Mouse (Mus musculus) myocyte (in vitro differentiated cells): ENCODE measurements around the gene Adgre5.

Experiments used
- CEBPB ChIP-seq: IDR thresholded peaks from 2 replicates; pipeline ENCODE4 v1.6.1; 2011; ENCODE audit warnings: mild to moderate bottlenecking, moderate library complexity; ENCODE audit not compliant: poor library complexity, insufficient read depth, severe bottlenecking
- E2F4 ChIP-seq: IDR thresholded peaks from one replicate; pipeline ENCODE4 v1.6.1; 2011; ENCODE audit warnings: mild to moderate bottlenecking, control low read depth, moderate library complexity; ENCODE audit not compliant: insufficient read depth
- MAX ChIP-seq: IDR thresholded peaks from one replicate; pipeline ENCODE4 v1.6.1; 2011; ENCODE audit warnings: low read depth, mild to moderate bottlenecking, control low read depth
- MYOD1 ChIP-seq, 3 experiments: IDR thresholded peaks; one replicate each; pipeline ENCODE4 v1.6.1; 2011; ENCODE audit warnings: control low read depth in 2 of 3, low read depth in 2 of 3, mild to moderate bottlenecking in 2 of 3, moderate library complexity in 1 of 3; ENCODE audit not compliant: insufficient read length in 2 of 3, control insufficient read depth in 1 of 3
- MYOG ChIP-seq, 3 experiments: IDR thresholded peaks; one replicate each; pipeline ENCODE4 v1.6.1; 2011; ENCODE audit warnings: control low read depth in 2 of 3, low read depth in 2 of 3, mild to moderate bottlenecking in 2 of 3; ENCODE audit not compliant: insufficient read length in 2 of 3, control insufficient read depth in 1 of 3, insufficient read depth in 1 of 3
- POLR2A ChIP-seq: IDR thresholded peaks from one replicate; pipeline ENCODE4 v1.6.1; 2011; ENCODE audit warnings: low read depth, mild to moderate bottlenecking, control low read depth, moderate library complexity; ENCODE audit not compliant: insufficient read length
- POLR2AphosphoS2 ChIP-seq: IDR thresholded peaks from one replicate; pipeline ENCODE4 v1.6.1; 2011; ENCODE audit warnings: low read depth, control low read depth; ENCODE audit not compliant: insufficient read length
- REST ChIP-seq: IDR thresholded peaks from one replicate; pipeline ENCODE4 v1.6.1; 2011; ENCODE audit warnings: mild to moderate bottlenecking, control low read depth, moderate library complexity; ENCODE audit not compliant: insufficient read depth, insufficient read length
- SRF ChIP-seq: IDR thresholded peaks from one replicate; pipeline ENCODE4 v1.6.1; 2011; ENCODE audit warnings: low read depth; ENCODE audit not compliant: control insufficient read depth, insufficient read length
- TCF12 ChIP-seq: IDR thresholded peaks from one replicate; pipeline ENCODE4 v1.6.1; 2011; ENCODE audit warnings: mild to moderate bottlenecking, control low read depth; ENCODE audit not compliant: poor library complexity, insufficient read depth, severe bottlenecking
- TCF3 ChIP-seq: IDR thresholded peaks from one replicate; pipeline ENCODE4 v1.6.1; 2011; ENCODE audit warnings: low read depth, control low read depth; ENCODE audit not compliant: insufficient read length
- USF1 ChIP-seq: IDR thresholded peaks from one replicate; pipeline ENCODE4 v1.6.1; 2011; ENCODE audit warnings: low read depth, mild to moderate bottlenecking, control low read depth, moderate library complexity

- no peak for TF ChIP-seq POLR2A
- TF ChIP-seq SRF = no peak
- TF ChIP-seq MAX = no peak
- no peak for TF ChIP-seq USF1
- no peak for TF ChIP-seq E2F4
- no peak for TF ChIP-seq TCF12
- no peak for TF ChIP-seq CEBPB
- no peak for TF ChIP-seq MYOD1 (IDR thresholded peaks at IDR 0.05; ENCODE audit: control insufficient read depth in 1 of 3, insufficient read length in 2 of 3, low read depth in 2 of 3)
- TF ChIP-seq POLR2AphosphoS2 = no peak
- no peak for TF ChIP-seq TCF3
- no peak for TF ChIP-seq MYOG (IDR thresholded peaks at IDR 0.05; ENCODE audit: control insufficient read depth in 1 of 3, insufficient read depth in 1 of 3, insufficient read length in 2 of 3, low read depth in 2 of 3)
- TF ChIP-seq REST = no peak
Observed at GRCm38 (mm10) chr8:83757084-83757607, 16.0 kb upstream of the Adgre5 start.
